Mouse (Mus musculus) heart, embryonic 14.5 days (tissue): ENCODE data around the gene Usp16. TPM values are rescaled to one million over a fixed set of nuclear protein-coding genes. Genes with fewer than 3 reads are reported as not detected.
A peak's percentile ranks its signal among the peaks of the same experiment; 100 is the strongest.

Experiments
- ATAC-seq: fragments of 200-750 bp; cut with Nextera tagmentation; 2 replicates; pipeline ENCODE4 v1.8.0; 2017; ENCODE audit warnings: low read depth, moderate TSS enrichment; ENCODE audit not compliant: insufficient number of reproducible peaks, insufficient read depth, low FRiP score
- H3K27ac ChIP-seq, 2 experiments: fragments of 200-500 bp in 1 of 2; fragments of 300-500 bp in 1 of 2; sonication (generic) in 1 of 2; replicated peaks in 1 of 2; 2 replicates each; pipeline ENCODE4 v1.5.1; 2012 to 2014; ENCODE audit warnings: low read depth in 2 of 2, low read length in 2 of 2, control low read depth in 1 of 2, mild to moderate bottlenecking in 1 of 2, mixed read lengths in 1 of 2; ENCODE audit not compliant: control insufficient read depth in 1 of 2, insufficient read depth in 1 of 2
- H3K27me3 ChIP-seq: fragments of 300-500 bp; sonication (generic); 2 replicates; pipeline ENCODE4 v1.6.1; 2014; ENCODE audit warnings: mild to moderate bottlenecking, low read length, control low read depth; ENCODE audit not compliant: control insufficient read depth, insufficient read depth
- H3K36me3 ChIP-seq: fragments of 300-500 bp; sonication (generic); 2 replicates; pipeline ENCODE4 v1.6.1; 2014; ENCODE audit warnings: mild to moderate bottlenecking, control low read depth, low read length, mixed read lengths; ENCODE audit not compliant: control insufficient read depth, insufficient read depth
- H3K4me1 ChIP-seq, 2 experiments: fragments of 200-500 bp in 1 of 2; fragments of 300-500 bp in 1 of 2; sonication (generic) in 1 of 2; 2 replicates each; pipeline ENCODE4 v1.6.1; 2012 to 2014; ENCODE audit warnings: low read length in 2 of 2, control low read depth in 1 of 2, mixed read lengths in 1 of 2; ENCODE audit not compliant: control insufficient read depth in 2 of 2, insufficient read depth in 2 of 2
- H3K4me2 ChIP-seq: fragments of 300-500 bp; sonication (generic); 2 replicates; pipeline ENCODE4 v1.6.1; 2014; ENCODE audit warnings: mild to moderate bottlenecking, low read length
- H3K4me3 ChIP-seq, 2 experiments: fragments of 200-500 bp in 1 of 2; fragments of 300-500 bp in 1 of 2; sonication (generic) in 1 of 2; 2 replicates each; pipeline ENCODE4 v1.5.1; 2012 to 2014; ENCODE audit warnings: low read length in 2 of 2, mild to moderate bottlenecking in 2 of 2, control low read depth in 1 of 2, low read depth in 1 of 2, moderate library complexity in 1 of 2; ENCODE audit not compliant: control insufficient read depth in 1 of 2, insufficient read depth in 1 of 2
- H3K9ac ChIP-seq: fragments of 300-500 bp; sonication (generic); 2 replicates; pipeline ENCODE4 v1.6.1; 2014; ENCODE audit warnings: mild to moderate bottlenecking, low read length
- H3K9me3 ChIP-seq: fragments of 300-500 bp; sonication (generic); 2 replicates; pipeline ENCODE4 v1.6.1; 2016; ENCODE audit warnings: low read length, control low read depth; ENCODE audit not compliant: control insufficient read depth
- WGBS: fragments of 180-500 bp; shearing (Covaris S2); extraction: QIAGEN DNeasy Blood & Tissue Kit; methylation state at CpG from one replicate; pipeline ENCODE4 v1.1.7; 2014; 5-methylcytosine and 5-hydroxymethylcytosine counted together
- polyA plus RNA-seq: library from polyadenylated mRNA; unstranded; fragments of >200 nt; fragmentation: Nextera tagmentation; extraction: Ambion mirVana; gene quantifications from 2 replicates; pipeline ENCODE4 v1.2.1, GENCODE M21; 2014

Usp16 gene
- 39.1 and 45.9 TPM in 2 replicates for polyA plus RNA-seq

- Histone ChIP-seq H3K4me3 (peak within 1 kb of the TSS; percentile 68 to 99), H3K27ac (peak within 1 kb of the TSS; percentile 74 to 83), H3K4me2 (peak within 1 kb of the TSS; percentile 95), H3K9me3 (no peaks in the 10 kb centered on the region), H3K27me3 (no peaks in the 10 kb centered on the region), H3K4me1 (peaks cover 4 to 16% of the 10 kb centered on the region in 2 experiments), H3K9ac (peak within 1 kb of the TSS; percentile 87), H3K36me3 (peaks cover 9% of the 10 kb centered on the region)
- ATAC-seq: peak; percentile 94
- WGBS: 8% methylated on average over 44 of the region's 45 CpGs
Measured at GRCm38 (mm10) chr16:87454419-87455179, at the start of gene Usp16. Usp16 (plus strand) TSS chr16:87454703.

GRCm38 (mm10) chr16:87405001-87405400 lies 49.5 kb upstream of the Usp16 start:
- Histone ChIP-seq H3K9me3 (no peaks in the 10 kb centered on the region), H3K27ac (no peak overlapping the region), H3K27me3 (no peaks in the 10 kb centered on the region), H3K9ac (no peak overlapping the region), H3K4me1 (no peaks in the 10 kb centered on the region), H3K36me3 (peaks cover 94% of the 10 kb centered on the region), H3K4me3 (no peak overlapping the region), H3K4me2 (no peak overlapping the region)
- no peak for ATAC-seq
- 85% methylated on average over 3 of the region's 3 CpGs for WGBS

GRCm38 (mm10) chr16:87420662-87421061 lies 33.8 kb upstream of the Usp16 start:
- no peaks in the 10 kb centered on the region for H3K4me1 ChIP-seq
- peaks cover 10% of the 10 kb centered on the region for H3K9me3 ChIP-seq
- H3K27ac ChIP-seq: no peak overlapping the region
- no peak for ATAC-seq
- no peak overlapping the region for H3K9ac ChIP-seq
- no peak overlapping the region for H3K4me3 ChIP-seq
- no peak overlapping the region for H3K4me2 ChIP-seq
- H3K36me3 ChIP-seq: peaks cover 97% of the 10 kb centered on the region
- 94% methylated on average over 8 of the region's 8 CpGs for WGBS
- no peaks in the 10 kb centered on the region for H3K27me3 ChIP-seq

- no peak overlapping the region for H3K4me2 ChIP-seq
- H3K27me3 ChIP-seq: no peaks in the 10 kb centered on the region
- H3K4me1 ChIP-seq: peaks cover 0 to 11% of the 10 kb centered on the region in 2 experiments; a peak in 2 of 4 replicates
- no peak overlapping the region for H3K27ac ChIP-seq
- 84% methylated on average over 8 of the region's 8 CpGs for WGBS
- no peak for ATAC-seq
- H3K36me3 ChIP-seq: peaks cover 48% of the 10 kb centered on the region
- H3K9ac ChIP-seq: no peak overlapping the region
- H3K9me3 ChIP-seq: no peaks in the 10 kb centered on the region
- no peak overlapping the region for H3K4me3 ChIP-seq
Measured at GRCm38 (mm10) chr16:87427516-87427915, 27.0 kb upstream of the Usp16 start.

GRCm38 (mm10) chr16:87432033-87432814 lies 22.3 kb upstream of the Usp16 start, which contains the start of gene Ltn1:
Ltn1 (minus strand) TSS chr16:87432612.
- H3K36me3 ChIP-seq: peaks cover 16% of the 10 kb centered on the region
- peak within 1 kb of the TSS; percentile 80 to 89 for H3K4me3 ChIP-seq
- under 1% methylated on average over 56 of the region's 56 CpGs for WGBS
- H3K27ac ChIP-seq: peak within 1 kb of the TSS; percentile 51 to 68; a peak in 3 of 4 replicates
- ATAC-seq: peak; percentile 98
- peak within 1 kb of the TSS; percentile 86 for H3K4me2 ChIP-seq
- peak within 1 kb of the TSS; percentile 85 for H3K9ac ChIP-seq
- peaks cover 0 to 11% of the 10 kb centered on the region in 2 experiments; a peak in 2 of 4 replicates for H3K4me1 ChIP-seq
- H3K9me3 ChIP-seq: no peaks in the 10 kb centered on the region
- H3K27me3 ChIP-seq: no peaks in the 10 kb centered on the region

GRCm38 (mm10) chr16:87434266-87434665 lies 20.2 kb upstream of the Usp16 start:
- Histone ChIP-seq H3K36me3 (peaks cover 13% of the 10 kb centered on the region), H3K9ac (no peak overlapping the region), H3K4me3 (no peak overlapping the region), H3K4me1 (peaks cover 0 to 11% of the 10 kb centered on the region in 2 experiments; a peak in 2 of 4 replicates), H3K4me2 (no peak overlapping the region), H3K9me3 (no peaks in the 10 kb centered on the region), H3K27ac (no peak overlapping the region), H3K27me3 (no peaks in the 10 kb centered on the region)
- ATAC-seq: no peak
- WGBS: 87% methylated on average over 7 of the region's 7 CpGs

- 69% methylated on average over 6 of the region's 6 CpGs for WGBS
- peaks cover 13% of the 10 kb centered on the region for H3K36me3 ChIP-seq
Measured at GRCm38 (mm10) chr16:87434946-87435345, 19.6 kb upstream of the Usp16 start.

More at GRCm38 (mm10) chr16:87434946-87435345, 19.6 kb upstream of the Usp16 start:
- H3K27me3 ChIP-seq: no peaks in the 10 kb centered on the region
- no peak for ATAC-seq
- H3K9ac ChIP-seq: no peak overlapping the region
- H3K4me1 ChIP-seq: peaks cover 0 to 15% of the 10 kb centered on the region in 2 experiments; a peak in 3 of 4 replicates
- no peak overlapping the region for H3K27ac ChIP-seq
- H3K4me3 ChIP-seq: no peak overlapping the region
- H3K9me3 ChIP-seq: no peaks in the 10 kb centered on the region
- no peak overlapping the region for H3K4me2 ChIP-seq
